Mouse (Mus musculus): Measurements from ENCODE around the gene Tmem190. TPM values are rescaled to one million over a fixed set of nuclear protein-coding genes. Genes with fewer than 3 reads are reported as not detected.
"Not testable (repeated sequence)": the region's sequence is repeated elsewhere in the genome, so short reads cannot be mapped to it uniquely, and the experiment has no call there.

Tmem190 gene
- total RNA-seq, 2 experiments from 2014 or later: not detected

DNA sequence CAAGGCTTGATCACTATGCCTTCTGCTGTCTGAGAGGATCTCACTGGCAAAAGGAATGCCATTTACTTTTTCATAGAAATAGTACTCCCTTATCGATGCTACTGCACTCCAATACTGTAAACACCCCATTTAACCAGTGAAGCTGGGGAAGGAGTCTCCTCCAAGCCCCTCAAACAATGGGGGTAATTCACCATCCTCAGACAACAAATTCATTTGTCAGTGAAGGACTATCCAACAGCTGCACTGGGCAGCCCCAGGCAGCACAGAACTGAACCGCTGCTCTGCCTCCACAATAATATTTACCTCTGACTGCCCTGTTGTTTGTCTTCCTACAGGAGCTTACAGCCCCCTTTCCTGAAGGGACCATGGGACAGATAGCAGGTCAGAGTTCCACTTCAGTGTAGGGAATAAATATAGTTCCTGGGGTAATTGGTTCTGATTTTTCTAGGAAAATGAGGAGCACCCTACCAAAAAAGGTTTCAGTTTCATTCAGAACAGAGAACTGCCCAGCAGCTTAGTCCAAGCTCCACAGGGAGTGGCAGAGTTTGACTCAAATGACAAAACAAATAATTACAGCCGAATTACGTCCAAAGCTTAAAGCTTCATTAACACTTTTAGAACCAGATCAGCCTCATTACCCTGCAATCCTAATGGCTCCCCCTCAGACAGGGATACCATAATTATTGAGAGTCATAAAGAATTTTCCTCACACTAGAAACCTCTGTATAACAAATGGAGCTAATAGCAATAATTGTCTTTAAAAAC is 17.6 kb upstream of the Tmem190 start:
- no peak for DNase-seq
- intact Hi-C loops (cut with DNase I): no loop called here

DNA sequence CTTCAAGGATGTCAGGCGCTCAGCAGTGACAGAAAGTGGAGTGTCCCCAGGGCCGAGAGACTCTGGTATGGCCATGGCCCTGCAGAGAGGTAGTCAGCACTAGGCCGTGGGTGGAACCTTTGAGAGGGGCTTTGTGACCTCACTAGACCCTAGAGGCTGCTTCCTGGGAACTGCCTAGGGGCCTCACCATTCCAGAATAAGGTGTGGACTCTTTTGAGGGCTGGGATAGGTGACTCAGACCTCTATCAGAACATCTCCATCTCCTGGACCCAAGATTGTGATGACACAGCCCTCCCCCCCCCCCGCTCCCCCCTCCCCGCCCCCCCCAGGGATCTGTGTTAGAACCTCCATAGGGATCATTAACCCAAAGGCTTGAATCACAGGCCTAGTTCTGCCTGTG is 11.5 kb upstream of the Tmem190 start, which contains the start of gene Fam71e2:
Fam71e2 (minus strand) TSS at position 101 of the 400 bp plus-strand sequence.
- intact Hi-C loops (cut with DNase I): no loop called here
- no peak for DNase-seq

DNA sequence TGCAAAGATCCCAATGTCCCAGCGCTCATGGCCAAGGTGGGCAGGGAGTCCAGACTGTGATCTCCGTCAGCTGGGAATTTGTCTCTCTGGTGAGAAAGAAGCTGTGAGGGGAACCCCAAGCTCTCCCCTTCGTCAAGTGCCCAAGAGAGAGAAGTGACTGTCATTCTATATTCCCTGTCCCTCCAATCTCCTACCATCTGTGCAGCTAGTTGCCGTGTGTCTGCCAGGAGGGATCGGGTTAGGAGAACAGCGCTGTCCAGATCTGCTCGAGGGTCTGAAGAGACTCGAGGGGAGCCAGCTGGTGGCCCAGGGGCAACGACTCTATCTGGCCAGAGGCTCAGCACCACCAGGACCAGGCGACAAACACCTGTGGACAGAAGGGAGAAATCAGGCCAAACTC is 6.6 kb upstream of the Tmem190 start:
- DNase-seq: no peak
- intact Hi-C loops (cut with DNase I): no loop called here

DNA sequence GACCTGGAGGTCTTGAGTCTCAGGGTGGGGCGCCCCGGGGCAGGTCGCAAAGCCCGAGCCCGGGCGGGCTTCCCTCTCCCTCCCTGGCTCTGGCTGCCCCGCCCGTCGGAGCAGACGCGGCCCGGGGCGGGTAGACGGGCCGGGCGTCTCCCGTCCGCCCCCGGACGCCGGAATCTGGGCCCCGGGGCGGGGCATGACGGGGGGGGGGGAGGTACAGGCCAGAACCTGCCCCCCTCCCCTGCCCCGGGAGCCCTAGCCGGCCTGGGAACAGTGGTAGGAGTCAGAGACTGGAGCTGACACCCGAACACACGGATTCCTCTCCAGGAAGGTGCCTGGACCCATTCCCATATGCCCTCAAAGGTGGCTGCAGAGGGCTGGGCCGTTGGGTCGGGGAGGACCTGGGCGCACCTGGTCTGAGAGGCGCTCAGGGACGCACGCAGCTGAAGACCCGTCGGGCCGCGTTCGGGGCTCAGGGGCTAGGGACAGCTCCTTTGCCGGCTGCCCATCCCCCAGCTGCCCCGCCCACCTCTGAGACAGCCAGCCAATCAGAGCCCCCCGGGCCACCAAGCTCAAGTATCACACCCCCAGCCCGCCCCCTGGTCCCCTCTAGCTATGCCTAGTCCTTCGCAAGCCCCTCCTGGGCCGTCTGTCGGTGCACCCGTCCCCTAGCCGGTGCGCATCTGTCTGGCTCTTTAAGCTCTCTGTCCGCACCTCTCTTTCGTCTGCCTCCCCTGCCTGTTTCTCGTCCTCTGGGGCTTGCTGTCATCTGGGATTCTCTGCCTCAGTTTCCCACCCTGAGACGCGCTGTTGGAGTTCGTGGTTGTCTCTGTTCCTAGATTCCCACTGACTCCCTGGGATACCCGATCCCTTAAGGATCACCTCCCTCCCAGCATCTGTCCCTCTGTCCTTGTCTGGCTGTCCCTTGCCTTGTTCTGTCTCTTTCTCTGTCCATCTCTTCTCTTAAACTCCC is 5.6 kb upstream of the Tmem190 start:
- DNase-seq: peak; percentile 70
- intact Hi-C loops (cut with DNase I): no loop called here

DNA sequence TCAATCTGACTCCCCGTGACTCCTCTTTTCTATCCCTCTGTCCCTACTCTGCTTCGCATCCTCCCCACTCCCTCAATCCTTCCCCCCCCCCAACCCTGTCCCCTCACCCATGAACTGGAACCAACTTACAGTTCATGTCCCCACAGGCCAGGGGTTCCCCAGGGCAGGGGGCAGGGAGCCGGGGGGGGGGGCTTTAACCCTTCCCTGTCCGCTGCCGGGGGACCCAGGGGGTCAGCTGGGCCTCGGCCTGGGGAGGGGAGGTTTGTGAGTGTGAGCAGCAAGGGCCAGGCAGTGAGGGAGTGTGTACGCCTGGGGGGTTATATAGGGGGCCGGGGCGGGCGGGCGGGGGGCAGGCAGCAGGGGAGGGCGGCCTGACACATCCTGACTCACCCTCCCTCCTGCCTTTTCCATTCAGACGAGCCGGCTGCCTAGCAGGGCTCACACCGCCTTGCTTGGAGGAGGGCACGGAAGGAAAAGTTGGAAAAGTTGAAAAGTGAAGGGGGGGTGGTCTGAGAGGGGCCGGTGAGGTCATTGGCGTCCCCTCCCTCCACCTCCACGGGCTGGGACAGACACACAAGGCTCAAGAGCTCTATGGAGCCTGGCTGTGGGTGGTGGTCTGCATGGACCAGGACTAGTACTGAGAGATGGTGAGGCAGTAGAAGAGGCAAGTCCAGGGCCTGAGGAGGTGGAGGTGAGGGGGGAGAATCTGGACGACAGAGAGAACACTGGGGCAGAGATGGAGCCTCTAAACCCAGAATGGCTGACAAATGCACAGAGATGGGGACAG is 4.7 kb upstream of the Tmem190 start:
- intact Hi-C loops (cut with DNase I): no loop called here

DNA sequence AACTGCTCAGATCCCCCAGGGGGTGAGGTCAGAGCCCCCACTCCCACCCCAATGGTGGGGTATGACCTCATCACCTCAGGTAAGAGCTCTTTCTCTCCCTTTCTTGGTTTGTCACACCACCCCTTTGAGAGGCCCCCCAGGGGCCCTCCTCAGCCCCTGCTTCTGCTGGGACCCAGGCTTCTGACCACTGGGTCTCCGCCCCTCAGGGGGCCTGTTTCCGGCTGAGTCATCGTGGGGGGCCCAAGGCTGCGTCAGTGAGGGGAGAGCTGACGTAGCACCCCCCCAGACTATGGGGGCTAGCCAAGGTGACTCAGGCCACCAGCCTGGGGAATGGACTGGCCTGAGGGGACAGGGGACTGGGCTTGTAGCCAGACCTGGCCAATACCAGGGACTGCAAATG is 2.8 kb upstream of the Tmem190 start:
- intact Hi-C loops (cut with DNase I): no loop called here
- DNase-seq: no peak

More for the DNA sequence above, 4.7 kb upstream of the Tmem190 start:
- no peak for DNase-seq

DNA sequence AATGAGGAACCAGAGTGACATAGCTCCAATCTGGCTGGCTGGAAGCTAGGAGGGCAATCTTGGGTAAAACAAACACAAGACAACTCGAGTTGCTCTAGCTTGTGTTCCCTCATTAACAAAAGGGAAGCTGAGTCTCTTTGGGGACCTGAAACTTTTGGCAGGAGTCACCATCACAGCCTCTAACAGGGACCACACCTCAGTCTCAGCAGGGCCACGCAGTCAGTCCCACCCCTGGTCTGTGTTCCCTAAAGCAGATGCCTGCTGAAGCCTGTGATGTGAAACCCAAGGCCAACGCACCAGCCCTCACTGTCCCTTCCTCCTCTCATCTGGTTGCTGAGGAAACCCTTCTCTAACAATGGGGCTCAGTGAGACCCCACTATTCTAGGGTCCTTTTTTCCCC is 607 bp upstream of the Tmem190 start:
- no peak for DNase-seq
- intact Hi-C loops (cut with DNase I): no loop called here

DNA sequence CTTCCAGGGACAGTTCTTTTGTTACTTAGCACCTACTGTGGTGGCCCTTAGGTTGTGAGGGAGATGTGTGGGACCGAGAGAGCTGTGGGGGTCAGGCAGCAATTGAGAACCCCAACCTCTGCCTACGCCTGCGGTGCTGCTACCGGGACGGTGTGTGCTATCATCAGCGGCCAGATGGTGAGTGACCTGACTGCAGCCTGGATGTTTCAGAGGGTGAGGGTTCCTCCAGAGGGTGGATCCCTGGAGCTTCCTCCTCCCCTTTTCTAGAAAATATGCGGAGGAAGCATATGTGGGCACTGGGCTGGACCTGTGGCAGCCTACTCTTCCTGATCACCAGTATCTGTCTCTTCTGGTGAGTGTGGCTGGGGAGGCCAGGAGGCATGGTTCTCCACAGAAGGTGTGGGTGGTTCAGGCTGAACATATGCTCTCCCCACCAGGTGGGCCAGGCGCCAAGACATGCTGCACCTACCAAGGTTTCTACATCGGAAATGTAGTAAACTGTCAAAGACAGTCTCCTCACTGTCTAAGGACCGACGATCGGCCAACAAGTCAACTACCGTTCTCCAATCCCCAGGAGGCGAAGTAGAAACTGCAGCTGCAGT is 1.0 kb downstream of the Tmem190 start:
- DNase-seq: no peak
- intact Hi-C loops (cut with DNase I): no loop called here

DNA sequence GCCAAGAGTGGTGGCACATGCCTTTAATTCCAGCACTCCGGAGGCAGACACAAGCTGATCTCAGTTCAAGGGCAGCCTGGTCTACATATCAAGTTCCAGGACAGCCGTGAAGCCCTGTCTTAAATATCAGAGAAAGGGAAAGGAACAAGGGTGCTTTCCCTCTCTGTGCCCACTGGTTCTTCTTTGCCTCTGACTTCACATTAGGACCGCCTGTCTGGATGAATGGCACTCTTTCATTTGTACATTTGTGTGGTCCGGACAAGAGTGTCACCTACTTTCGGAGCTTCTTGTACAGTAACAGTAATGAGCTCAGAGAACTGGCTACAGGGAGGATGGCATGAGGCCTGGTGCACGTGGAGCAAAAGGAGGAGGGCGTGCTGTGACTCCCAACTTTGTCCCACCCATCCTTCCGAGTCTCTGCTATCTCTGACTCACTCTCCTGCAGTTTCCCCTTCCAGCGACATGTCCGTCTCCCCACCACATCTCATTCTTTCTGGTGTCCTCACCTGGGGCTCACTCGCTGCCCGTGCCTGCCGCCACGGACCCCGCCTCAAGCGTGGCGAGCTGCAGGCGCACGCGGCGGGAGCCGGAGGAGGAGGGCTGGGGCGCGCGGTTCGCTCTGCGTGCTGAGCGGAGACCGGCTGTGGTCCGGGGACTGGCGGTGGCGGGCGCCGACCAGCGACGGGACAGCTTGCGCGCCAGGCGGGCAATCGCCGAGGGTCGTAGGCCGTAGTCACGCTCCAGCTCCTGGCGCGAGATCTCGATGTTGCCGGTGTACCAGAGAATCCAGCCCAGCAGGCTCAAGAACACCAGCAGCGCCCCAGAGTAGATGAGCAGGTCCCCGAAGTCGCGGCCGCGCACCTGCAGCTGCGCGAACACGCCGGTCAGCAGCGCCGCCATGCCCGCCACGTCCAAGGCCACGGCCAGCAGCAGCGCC is 6.0 kb downstream of the Tmem190 start:
- peak; percentile 69 to 71 for DNase-seq
- intact Hi-C loops (cut with DNase I): loop anchor here (2.0 kb wide), 1 partner anchor 48 kb away; the partner anchor contains the start of gene Kmt5c

DNA sequence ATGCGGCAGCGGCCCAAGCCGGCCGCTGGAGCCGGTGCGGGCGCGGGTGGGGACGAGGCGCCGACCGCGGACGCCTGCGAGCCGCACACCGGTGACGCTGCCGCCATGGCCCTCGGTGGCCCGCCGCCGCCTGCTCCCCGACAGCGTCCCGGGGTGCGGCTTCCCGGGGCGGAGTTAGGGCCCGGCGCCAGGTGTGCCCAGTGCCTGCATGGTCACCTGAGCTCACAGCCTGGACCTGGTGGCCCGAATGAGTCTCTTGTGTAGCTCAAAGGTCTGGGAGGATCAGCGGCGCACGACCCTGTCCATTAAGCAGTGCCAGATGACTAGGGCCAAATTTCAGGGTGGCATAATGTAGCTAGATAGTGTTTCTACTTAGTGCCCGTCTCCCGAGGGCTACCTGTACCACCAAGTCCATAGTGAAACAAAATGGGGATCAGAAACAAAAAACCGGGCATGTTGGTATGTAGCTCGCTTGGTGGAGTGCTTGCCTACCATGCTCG is 6.7 kb downstream of the Tmem190 start, which contains the start of gene Tmem238:
Tmem238 (minus strand) TSS at position 221 of the 500 bp plus-strand sequence.
- intact Hi-C loops (cut with DNase I): loop anchor here (2.0 kb wide), 1 partner anchor 49 kb away; the partner anchor contains the start of gene Kmt5c
- peak; percentile 62 to 64 for DNase-seq

DNA sequence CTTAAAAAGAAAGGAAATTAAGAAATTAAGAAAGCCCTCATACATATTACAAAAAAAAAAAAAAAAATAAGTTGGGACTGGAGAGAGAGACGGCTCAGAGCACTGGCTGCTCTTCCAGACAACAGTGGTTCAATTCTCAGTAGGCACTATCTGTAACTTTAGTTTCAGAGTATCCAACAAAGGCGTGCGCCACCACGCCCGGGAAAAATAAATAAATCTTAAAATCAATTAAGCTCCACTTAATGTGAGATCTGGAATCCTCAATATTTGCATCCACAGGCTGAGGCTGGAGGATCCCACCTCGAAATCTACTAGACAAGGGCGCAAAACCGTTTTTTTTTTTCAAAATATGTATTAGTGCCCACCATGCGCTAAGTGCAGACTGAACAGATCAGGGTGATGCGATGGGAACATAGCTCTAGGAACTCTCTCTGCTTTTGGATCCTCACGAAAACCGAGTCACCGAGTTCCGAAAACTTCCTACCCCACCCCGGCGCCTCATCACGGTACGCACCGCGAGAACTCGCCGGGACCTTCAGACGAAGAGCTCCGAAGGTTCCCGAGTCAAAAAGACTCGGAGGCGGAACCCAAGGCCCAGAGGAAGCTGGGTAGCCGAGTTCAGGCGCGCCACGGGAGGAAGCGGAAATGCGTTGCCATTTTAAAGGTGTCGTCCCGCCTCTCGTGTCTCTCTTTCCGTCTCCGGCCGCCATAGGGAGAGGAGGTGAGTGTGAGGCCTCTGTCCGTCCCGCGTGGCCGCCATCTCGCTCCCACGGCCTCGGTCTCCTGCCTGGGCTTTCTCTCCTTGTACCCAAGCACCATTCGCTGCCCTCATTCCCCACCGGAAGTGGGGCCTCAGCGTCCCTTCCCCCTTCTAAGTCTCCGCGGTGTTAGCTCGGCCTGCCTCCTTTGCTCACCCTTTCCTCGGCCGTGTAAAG is 9.8 kb downstream of the Tmem190 start, which contains the start of gene Rpl28:
Rpl28 (plus strand) TSS at position 597 of the 935 bp plus-strand sequence.
- peak; percentile 92 to 94 for DNase-seq
- intact Hi-C loops (cut with DNase I): loop anchor here (2.0 to 10.0 kb wide), 4 partner anchors 110 to 348 kb away; partner anchors contain the start of gene Rdh13

DNA sequence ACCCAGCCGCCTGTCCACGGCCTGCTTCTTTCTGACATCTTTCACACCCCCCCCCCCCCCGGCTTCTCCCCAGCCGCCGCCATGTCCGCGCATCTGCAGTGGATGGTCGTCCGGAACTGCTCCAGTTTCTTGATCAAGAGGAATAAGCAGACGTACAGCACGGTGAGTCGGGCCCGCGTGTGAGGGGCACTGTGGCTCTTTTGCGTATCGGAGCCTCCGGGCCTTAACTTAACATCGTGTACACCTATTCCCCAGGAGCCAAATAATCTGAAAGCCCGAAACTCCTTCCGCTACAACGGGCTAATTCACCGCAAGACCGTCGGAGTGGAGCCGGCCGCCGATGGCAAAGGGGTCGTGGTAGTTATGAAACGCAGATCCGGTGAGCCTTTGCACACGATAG is 10.5 kb downstream of the Tmem190 start:
- not testable (repeated sequence) for DNase-seq

DNA sequence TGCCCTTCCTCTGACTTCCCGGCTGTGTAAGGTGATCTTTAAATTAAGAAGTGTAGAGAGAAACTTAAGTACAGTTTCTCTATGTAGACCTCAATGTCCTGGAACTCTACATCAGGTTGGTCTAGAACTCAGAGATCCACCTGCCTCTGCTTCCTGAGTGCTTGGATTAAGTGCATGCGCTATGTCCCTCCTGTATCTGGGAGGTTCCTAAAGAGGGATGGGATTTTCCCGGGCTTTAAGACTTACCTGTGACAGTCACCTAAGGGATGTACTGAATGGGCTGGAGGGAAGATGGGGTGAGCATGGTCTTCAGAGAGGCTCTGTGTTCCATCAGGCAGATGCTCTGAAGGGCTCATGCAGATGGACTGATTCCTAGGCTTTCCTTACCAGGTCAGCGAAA is 10.9 kb downstream of the Tmem190 start:
- no peak for DNase-seq
- intact Hi-C loops (cut with DNase I): loop anchor here (2.0 to 10.0 kb wide), 5 partner anchors 17 to 349 kb away; partner anchors contain the start of gene Rdh13

More for the DNA sequence above, 10.5 kb downstream of the Tmem190 start:
- intact Hi-C loops (cut with DNase I): loop anchor here (2.0 to 10.0 kb wide), 4 partner anchors 110 to 348 kb away; partner anchors contain the start of gene Rdh13

DNA sequence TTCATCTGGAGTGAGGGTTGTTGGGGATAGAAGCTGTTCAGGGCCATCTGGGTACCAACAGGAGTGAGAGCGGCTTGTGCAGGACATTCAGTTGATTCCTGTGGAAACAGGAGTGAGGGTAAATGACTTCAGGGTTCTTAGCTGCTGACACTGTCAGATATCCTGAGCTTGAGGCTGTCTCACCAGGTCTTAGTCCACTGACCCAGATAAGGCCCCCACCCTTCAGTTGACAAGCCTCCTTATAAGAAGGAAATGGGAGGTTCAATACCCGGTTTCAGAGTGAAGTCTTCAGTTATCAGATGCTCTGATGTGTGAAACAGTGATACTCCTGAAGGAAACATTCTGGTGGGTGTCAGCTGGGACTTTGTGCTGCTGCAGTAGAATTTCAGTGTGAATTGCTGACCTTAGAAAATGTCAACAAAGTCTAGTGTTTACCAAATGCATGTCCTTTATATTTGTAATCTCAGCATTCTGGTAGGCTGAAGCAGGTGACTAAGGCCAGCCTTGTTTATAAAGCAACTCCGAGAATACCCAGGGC is 12.0 kb downstream of the Tmem190 start:
- DNase-seq: no peak
- intact Hi-C loops (cut with DNase I): loop anchor here (2.0 to 10.0 kb wide), 5 partner anchors 16 to 350 kb away; partner anchors contain the start of gene Rdh13

DNA sequence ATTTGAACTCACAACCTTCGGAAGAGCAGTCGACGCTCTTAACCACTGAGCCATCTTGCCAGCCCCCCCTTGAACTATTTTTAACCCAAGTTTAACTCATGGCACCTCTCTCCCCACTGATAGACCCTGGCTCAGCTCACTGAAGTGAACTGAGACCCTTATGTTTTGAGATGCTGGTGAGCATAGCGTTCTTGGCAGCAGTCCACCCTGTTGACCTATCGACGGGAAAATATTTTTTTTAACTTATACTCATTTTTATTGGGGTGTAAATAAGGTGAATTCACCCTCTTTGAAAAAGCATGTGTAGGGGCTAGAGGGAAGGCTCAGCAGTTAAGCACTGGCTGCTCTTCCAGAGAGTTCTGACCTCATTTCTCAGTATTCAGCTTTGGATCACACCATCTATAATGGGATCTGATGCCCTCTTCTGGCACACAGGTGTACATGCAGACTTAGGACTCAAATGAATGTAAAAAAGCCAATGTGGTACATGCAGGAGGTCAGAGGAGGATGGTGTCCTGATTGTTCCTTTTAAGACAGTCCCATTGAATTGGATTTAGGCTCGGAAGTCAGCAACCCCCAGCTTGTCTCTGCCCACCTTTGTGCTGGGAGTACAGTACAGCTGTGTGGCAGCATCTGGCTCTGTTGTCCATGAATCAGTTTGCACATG is 13.2 kb downstream of the Tmem190 start:
- DNase-seq: no peak
- intact Hi-C loops (cut with DNase I): loop anchor here (2.0 to 10.0 kb wide), 3 partner anchors 15 to 351 kb away; partner anchors contain the start of gene Rdh13

DNA sequence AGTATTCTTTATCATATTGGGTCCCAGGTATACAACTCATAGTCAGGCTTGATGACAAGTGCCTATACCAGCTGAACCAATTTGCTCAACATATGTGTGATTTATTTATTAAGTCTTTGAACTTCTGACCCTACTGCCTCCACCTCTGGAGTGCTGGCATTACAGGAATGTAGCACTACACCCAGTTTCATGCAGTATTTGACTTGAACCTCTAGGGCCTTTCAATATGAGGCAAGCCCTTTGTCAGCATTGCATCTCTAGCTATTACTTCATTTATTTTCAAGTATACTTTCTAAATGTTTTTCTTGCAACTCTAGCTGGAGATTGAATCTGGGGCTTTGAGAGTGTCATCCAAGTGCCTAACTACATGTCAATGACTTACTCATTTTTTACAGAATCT is 19.5 kb downstream of the Tmem190 start:
- intact Hi-C loops (cut with DNase I): no loop called here
- DNase-seq: no peak

All from heart, postnatal 14 days (tissue).